Mouse (Mus musculus) midbrain, embryonic 12.5 days (tissue): ENCODE data around the gene Adamts18. TPM values are rescaled to one million over a fixed set of nuclear protein-coding genes. Genes with fewer than 3 reads are reported as not detected.
"Not testable (repeated sequence)": the region's sequence is repeated elsewhere in the genome, so short reads cannot be mapped to it uniquely, and the experiment has no call there.

ENCODE experiments used
- ATAC-seq: fragments of 200-750 bp; cut with Nextera tagmentation; 2 replicates; pipeline ENCODE4 v1.8.0; 2017; ENCODE audit warnings: low read depth, moderate TSS enrichment, moderate library complexity; ENCODE audit not compliant: low FRiP score
- H3K27ac ChIP-seq: fragments of 300-500 bp; sonication (generic); replicated peaks from 2 replicates; pipeline ENCODE4 v1.5.1; 2016; ENCODE audit warnings: mild to moderate bottlenecking
- H3K27me3 ChIP-seq: fragments of 300-500 bp; sonication (generic); 2 replicates; pipeline ENCODE4 v1.6.1; 2016; ENCODE audit warnings: mild to moderate bottlenecking
- H3K36me3 ChIP-seq: fragments of 300-500 bp; sonication (generic); 2 replicates; pipeline ENCODE4 v1.6.1; 2016
- H3K4me1 ChIP-seq: fragments of 300-500 bp; sonication (generic); 2 replicates; pipeline ENCODE4 v1.6.1; 2016
- H3K4me2 ChIP-seq: fragments of 300-500 bp; sonication (generic); replicated peaks from 2 replicates; pipeline ENCODE4 v1.6.1; 2016; ENCODE audit warnings: mild to moderate bottlenecking, moderate library complexity
- H3K4me3 ChIP-seq: fragments of 300-500 bp; sonication (generic); 2 replicates; pipeline ENCODE4 v1.5.1; 2016; ENCODE audit warnings: mild to moderate bottlenecking
- H3K9ac ChIP-seq: fragments of 300-500 bp; sonication (generic); replicated peaks from 2 replicates; pipeline ENCODE4 v1.6.1; 2016; ENCODE audit warnings: mild to moderate bottlenecking, moderate library complexity
- H3K9me3 ChIP-seq: fragments of 300-500 bp; sonication (generic); 2 replicates; pipeline ENCODE4 v1.6.1; 2016; ENCODE audit warnings: mild to moderate bottlenecking
- WGBS: fragments of 180-500 bp; shearing (Covaris S2); methylation state at CpG from one replicate; pipeline ENCODE4 v1.1.7; 2016; 5-methylcytosine and 5-hydroxymethylcytosine counted together
- polyA plus RNA-seq: library from polyadenylated mRNA; unstranded; fragments of >200 nt; fragmentation: Nextera tagmentation; extraction: Ambion mirVana; gene quantifications from 2 replicates; pipeline ENCODE4 v1.2.1, GENCODE M21; 2016

Adamts18 gene
- polyA plus RNA-seq, 1 experiment from 2014 or later: 1.1 TPM

DNA sequence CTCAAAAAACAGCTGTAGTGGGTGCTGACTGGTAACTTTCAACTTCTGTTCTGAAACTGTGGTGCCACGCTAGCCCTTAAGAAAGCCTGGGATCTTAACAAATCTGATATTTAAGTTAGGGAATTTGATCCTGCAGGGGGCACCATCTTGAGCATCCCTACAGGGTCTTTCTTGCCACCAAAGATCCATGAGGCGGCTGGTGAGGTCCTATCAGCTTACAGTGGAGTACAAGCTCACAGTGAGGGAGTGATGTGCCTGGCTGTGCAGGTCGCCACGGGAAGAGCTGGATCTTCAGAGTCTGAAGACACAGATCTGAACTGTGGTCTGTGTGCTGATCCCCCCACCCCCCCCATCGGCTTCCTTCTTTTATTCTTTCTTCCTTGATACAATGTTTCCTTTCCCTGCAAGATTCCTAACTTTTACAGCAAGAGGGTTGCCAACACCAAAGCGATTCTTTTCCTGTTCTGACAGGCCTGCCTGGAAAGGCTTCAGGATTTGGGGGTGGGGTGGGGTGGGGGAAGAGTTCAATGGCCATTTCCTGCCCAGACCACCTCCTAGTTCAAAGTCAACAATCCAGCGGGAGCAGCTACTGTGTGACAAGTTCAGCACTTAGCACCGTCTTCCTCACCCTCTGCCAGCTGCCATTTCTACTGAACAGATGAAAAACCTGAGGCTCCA is 11.5 kb downstream of the Adamts18 start:
- H3K27ac ChIP-seq: no peak overlapping the region
- peaks cover 14% of the 10 kb centered on the region; the same call in 1 of the 2 replicates for H3K4me1 ChIP-seq
- no peaks in the 10 kb centered on the region for H3K9me3 ChIP-seq
- H3K4me2 ChIP-seq: no peak overlapping the region
- no peak overlapping the region for H3K9ac ChIP-seq
- H3K27me3 ChIP-seq: no peaks in the 10 kb centered on the region
- WGBS: 65% methylated on average over 8 of the region's 8 CpGs
- no peaks in the 10 kb centered on the region for H3K36me3 ChIP-seq
- ATAC-seq: no peak
- H3K4me3 ChIP-seq: no peak overlapping the region

DNA sequence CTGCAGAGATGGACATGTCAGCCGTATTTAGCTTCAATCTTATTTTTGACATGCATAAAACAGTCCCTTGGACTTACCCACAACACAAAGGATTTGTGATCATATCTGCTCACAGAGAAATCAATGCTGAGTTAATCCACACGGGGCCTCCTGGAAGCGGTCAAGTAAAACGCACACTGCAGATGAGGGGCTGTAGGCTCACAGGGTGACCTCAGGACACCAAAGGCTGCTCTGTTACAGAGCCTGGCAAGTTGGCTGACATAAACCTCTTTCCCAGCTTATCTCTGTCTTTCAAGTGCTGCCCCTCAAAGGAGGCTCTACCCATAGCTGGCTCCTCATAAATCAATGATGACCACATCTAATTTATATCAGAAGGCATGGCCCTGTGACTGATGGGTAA is 14.9 kb downstream of the Adamts18 start:
- peak; percentile 30; the same call in 1 of the 2 replicates for ATAC-seq
- H3K27me3 ChIP-seq: no peaks in the 10 kb centered on the region
- WGBS: 38% methylated on average over 4 of the region's 4 CpGs
- H3K9ac ChIP-seq: no peak overlapping the region
- H3K9me3 ChIP-seq: no peaks in the 10 kb centered on the region
- H3K4me1 ChIP-seq: peaks cover 14% of the 10 kb centered on the region; the same call in 1 of the 2 replicates
- H3K36me3 ChIP-seq: no peaks in the 10 kb centered on the region
- H3K27ac ChIP-seq: no peak overlapping the region
- no peak overlapping the region for H3K4me3 ChIP-seq
- no peak overlapping the region for H3K4me2 ChIP-seq

DNA sequence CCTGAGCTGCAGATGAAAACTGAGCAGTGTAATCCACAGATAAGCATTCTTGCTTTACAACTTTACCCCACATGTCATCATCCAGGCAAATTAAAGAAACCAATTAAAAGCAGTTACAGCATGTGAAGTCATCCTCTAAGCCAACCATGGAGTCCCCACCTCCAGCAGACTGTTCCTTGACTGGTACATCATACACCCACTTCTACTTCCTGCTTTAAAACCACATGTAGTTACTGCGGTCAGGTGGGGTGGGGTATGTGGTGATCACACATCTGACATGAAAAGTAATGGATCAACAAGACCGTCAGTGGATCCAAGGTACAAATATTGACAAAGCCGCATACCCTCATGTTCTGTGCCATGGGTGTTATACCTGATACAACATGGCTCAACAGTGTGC is 21.3 kb downstream of the Adamts18 start:
- Histone ChIP-seq H3K4me2 (no peak overlapping the region), H3K27ac (no peak overlapping the region), H3K4me1 (no peaks in the 10 kb centered on the region), H3K9me3 (no peaks in the 10 kb centered on the region), H3K9ac (no peak overlapping the region), H3K4me3 (no peak overlapping the region), H3K27me3 (no peaks in the 10 kb centered on the region), H3K36me3 (no peaks in the 10 kb centered on the region)
- 94% methylated on average over 3 of the region's 3 CpGs for WGBS
- no peak for ATAC-seq

DNA sequence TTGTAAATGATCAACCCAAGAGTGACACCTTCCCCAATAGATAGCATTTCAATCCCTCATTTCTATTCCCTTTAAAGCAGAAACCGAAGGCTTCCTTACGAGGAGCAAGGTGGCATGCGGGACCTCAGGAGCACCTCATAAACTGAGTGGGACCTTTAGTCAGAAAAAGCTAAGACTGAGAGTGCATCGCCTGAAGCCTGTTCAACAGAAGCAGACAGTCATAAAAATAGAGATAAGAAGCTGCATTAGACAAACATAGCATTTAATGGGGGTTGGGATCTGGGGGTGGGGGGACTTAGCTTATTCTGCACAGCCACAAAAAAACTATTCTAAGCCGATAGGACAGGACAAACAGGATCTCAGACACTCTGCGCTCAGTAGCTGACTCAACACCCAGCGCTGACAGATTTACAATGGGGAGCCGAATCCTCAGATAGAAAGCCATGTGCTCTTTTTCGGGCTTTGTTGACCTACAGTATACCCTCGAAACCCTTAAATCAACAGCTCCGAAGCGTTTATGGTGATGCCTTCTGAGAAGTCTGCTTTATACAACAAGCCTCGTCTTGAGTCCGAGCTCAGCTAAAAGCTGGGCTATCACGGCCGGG is 27.5 kb downstream of the Adamts18 start:
- 90% methylated on average over 16 of the region's 16 CpGs for WGBS
- no peak for ATAC-seq
- Histone ChIP-seq H3K4me3 (no peak overlapping the region), H3K27ac (no peak overlapping the region), H3K4me1 (no peaks in the 10 kb centered on the region), H3K36me3 (no peaks in the 10 kb centered on the region), H3K4me2 (no peak overlapping the region), H3K27me3 (no peaks in the 10 kb centered on the region), H3K9ac (no peak overlapping the region), H3K9me3 (no peaks in the 10 kb centered on the region)

DNA sequence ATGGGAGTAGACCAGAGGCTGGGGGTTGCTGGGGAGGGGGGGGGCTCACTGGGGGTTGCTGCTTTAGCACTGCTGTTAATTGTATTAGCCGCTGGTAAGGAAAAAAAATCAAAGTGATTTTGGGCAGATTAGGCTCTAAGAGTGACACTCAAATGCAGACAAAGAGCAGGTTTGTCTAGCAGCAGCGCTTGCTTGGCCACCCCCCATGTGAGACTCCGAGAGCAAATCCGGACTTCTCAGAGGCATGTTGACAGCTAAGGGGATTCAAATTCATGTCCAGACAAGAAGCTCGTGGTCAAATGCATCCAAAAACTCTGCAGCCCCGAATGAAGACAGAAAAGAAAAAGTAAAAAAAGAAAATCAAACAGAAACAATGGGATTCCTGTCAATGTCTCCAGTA is 34.6 kb downstream of the Adamts18 start:
- peaks cover 2% of the 10 kb centered on the region; the same call in 1 of the 2 replicates for H3K4me1 ChIP-seq

DNA sequence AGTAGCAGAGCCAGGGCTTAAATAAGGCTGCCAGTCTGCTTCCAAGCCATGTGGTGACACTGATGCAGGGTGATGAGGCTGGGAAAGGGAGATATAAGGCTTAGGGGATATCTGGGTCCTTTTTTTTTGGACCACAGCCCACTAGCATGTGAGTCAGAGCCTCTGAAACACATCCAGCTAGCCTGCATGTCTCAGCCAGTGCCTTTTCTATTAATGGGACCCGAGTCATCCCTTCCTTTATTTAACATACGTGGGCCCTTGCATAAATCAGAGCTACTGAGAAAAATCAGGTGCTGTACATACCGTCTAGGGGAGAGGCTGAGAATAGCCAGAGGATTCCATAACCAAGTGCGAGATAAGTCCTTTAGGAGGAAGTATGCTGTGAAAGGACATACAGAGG is 37.0 kb downstream of the Adamts18 start:
- Histone ChIP-seq H3K9ac (no peak overlapping the region), H3K4me1 (peaks cover 2% of the 10 kb centered on the region; the same call in 1 of the 2 replicates), H3K27ac (no peak overlapping the region), H3K36me3 (no peaks in the 10 kb centered on the region), H3K4me3 (no peak overlapping the region), H3K9me3 (peaks cover 3% of the 10 kb centered on the region; the same call in 1 of the 2 replicates), H3K27me3 (no peaks in the 10 kb centered on the region), H3K4me2 (no peak overlapping the region)
- ATAC-seq: no peak
- 83% methylated on average over 4 of the region's 4 CpGs for WGBS

More for the DNA sequence above, 34.6 kb downstream of the Adamts18 start:
- H3K4me2 ChIP-seq: no peak overlapping the region
- 34% methylated on average over 6 of the region's 6 CpGs for WGBS
- H3K4me3 ChIP-seq: no peak overlapping the region
- ATAC-seq: no peak
- H3K9me3 ChIP-seq: peaks cover 3% of the 10 kb centered on the region; the same call in 1 of the 2 replicates
- no peaks in the 10 kb centered on the region for H3K36me3 ChIP-seq
- no peak overlapping the region for H3K27ac ChIP-seq
- no peak overlapping the region for H3K9ac ChIP-seq
- no peaks in the 10 kb centered on the region for H3K27me3 ChIP-seq

DNA sequence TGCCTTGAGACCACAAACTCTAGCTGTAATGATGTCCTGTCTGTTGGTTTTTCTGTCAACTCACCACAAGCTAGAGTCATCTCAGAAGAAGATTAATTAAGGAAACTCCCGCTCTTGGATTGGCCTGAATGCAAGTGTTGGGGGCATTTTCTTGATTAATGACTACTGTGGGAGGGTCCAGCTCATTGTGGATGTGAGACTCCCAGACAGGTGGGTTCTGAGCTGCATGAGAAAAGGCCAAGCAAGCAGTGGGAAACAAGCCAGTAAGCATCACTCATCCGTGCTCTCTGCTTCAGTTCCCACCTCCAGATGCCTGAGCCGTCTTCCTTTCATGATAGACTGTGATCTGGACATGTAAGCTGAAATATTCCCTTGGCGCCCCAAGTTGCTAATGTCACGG is 38.6 kb downstream of the Adamts18 start:
- no peak overlapping the region for H3K4me2 ChIP-seq
- no peaks in the 10 kb centered on the region for H3K27me3 ChIP-seq
- no peaks in the 10 kb centered on the region for H3K36me3 ChIP-seq
- H3K4me1 ChIP-seq: peaks cover 2% of the 10 kb centered on the region; the same call in 1 of the 2 replicates
- ATAC-seq: no peak
- WGBS: 89% methylated on average over 5 of the region's 5 CpGs
- H3K9me3 ChIP-seq: peaks cover 3% of the 10 kb centered on the region; the same call in 1 of the 2 replicates
- H3K4me3 ChIP-seq: no peak overlapping the region
- H3K27ac ChIP-seq: no peak overlapping the region
- no peak overlapping the region for H3K9ac ChIP-seq

DNA sequence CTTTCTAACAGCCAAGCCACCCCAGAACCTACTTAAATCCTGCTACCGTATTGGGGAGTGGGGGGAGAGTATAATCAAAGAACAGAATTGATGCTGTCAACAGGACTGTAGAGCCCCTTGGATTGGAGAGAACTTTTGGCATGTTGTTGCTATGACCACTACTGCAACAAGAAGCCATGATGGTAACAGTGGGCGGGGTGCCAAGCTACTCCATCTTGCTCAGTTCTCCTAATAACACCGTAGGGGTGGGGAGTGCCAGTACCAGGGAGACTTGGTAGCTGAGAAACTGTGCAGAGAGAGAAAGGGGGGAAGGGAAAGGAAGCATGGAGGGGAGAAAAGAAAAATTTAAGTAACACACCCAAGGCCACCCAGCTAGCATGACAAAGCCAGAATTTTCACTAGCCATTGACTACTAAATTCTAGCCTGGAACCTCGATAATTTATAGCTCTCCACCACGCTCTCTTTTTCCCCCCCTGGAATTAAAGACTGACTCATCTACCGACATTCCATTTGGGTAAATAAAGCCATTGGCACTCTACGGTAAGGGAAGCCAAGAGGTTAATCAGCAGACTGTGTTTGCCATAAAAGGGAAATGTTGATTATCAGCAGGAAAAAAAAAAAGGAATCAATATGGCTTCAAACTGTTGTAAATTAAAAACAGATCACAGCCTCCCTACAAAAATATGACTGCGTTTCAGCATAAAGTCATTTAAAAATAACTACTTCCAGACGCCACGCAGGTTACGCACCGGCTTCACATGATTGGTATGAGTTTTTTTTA is 44.5 kb downstream of the Adamts18 start:
- Histone ChIP-seq H3K27ac (no peak overlapping the region), H3K4me3 (no peak overlapping the region), H3K4me1 (no peaks in the 10 kb centered on the region), H3K36me3 (no peaks in the 10 kb centered on the region), H3K9ac (no peak overlapping the region), H3K9me3 (no peaks in the 10 kb centered on the region), H3K4me2 (no peak overlapping the region), H3K27me3 (no peaks in the 10 kb centered on the region)
- 80% methylated on average over 12 of the region's 12 CpGs for WGBS
- ATAC-seq: no peak

DNA sequence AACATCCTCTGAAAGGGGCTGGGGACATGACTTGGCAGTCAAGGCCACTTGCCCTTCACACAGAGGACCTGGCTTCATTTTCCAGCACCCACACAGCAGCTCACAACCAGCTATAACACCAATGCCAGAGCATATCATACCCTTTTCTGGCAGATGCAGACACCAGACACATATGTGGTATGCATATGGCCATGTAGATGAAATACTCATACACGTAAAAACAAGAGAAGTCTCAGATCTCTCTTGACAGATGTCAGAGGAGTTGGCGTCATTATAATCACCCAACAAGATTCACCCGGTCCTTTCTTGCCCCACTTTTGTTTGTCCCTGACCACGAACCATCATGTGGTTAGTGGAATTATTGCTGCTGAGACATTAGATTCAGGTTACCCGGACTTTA is 47.0 kb downstream of the Adamts18 start:
- no peaks in the 10 kb centered on the region for H3K27me3 ChIP-seq
- no peaks in the 10 kb centered on the region for H3K9me3 ChIP-seq
- no peak overlapping the region for H3K4me3 ChIP-seq
- no peaks in the 10 kb centered on the region for H3K4me1 ChIP-seq
- 55% methylated on average over 5 of the region's 5 CpGs for WGBS
- no peak overlapping the region for H3K4me2 ChIP-seq
- no peak for ATAC-seq
- H3K36me3 ChIP-seq: no peaks in the 10 kb centered on the region
- no peak overlapping the region for H3K9ac ChIP-seq
- H3K27ac ChIP-seq: no peak overlapping the region

DNA sequence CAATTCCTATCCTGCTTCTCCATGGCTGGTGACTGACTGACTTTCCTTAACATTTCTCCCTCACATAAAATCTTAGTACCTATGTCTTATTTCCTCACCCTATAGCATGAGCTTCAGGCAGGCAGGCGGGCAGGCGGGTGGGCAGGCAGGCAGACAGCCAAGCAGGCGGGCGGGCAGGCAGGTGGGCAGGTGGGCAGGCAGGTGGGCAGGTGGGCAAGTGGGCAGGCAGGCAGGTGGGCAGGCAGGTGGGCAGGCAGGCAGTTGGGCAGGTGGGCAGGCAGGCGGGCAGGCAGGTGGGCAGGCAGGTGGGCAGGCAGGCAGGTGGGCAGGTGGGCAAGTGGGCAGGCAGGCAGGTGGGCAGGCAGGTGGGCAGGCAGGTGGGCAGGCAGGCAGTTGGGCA is 48.0 kb downstream of the Adamts18 start:
- not testable (repeated sequence) for H3K9ac ChIP-seq, H3K4me3 ChIP-seq, H3K27ac ChIP-seq, H3K4me1 ChIP-seq, H3K27me3 ChIP-seq, H3K9me3 ChIP-seq, H3K36me3 ChIP-seq, H3K4me2 ChIP-seq, ATAC-seq
- no CpG with 5 or more reads among the region's 5 CpGs for WGBS

DNA sequence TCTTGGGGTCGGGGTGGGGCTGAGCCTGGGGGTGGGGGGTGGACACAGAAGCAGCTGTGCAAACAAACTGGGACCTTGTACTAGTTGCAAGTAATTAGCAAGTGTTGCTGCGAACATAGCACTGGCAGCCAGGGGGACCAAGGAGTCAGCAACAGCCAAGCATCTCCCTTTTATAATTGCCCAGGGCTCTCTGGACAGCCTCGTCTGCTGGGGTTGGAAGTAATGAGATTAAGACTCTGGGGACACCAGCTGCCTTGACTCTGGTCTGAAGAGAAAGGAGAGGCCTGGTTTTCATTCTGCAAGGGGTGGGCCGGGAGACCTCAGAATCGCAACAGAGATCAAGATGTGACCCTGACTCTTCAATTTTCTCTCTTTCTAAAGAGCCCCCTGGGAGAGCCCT is 49.0 kb downstream of the Adamts18 start:
- Histone ChIP-seq H3K9ac (no peak overlapping the region), H3K4me2 (no peak overlapping the region), H3K36me3 (no peaks in the 10 kb centered on the region), H3K27ac (no peak overlapping the region), H3K27me3 (no peaks in the 10 kb centered on the region), H3K4me1 (no peaks in the 10 kb centered on the region), H3K9me3 (no peaks in the 10 kb centered on the region), H3K4me3 (no peak overlapping the region)
- WGBS: no CpG with 5 or more reads among the region's 5 CpGs
- ATAC-seq: no peak

DNA sequence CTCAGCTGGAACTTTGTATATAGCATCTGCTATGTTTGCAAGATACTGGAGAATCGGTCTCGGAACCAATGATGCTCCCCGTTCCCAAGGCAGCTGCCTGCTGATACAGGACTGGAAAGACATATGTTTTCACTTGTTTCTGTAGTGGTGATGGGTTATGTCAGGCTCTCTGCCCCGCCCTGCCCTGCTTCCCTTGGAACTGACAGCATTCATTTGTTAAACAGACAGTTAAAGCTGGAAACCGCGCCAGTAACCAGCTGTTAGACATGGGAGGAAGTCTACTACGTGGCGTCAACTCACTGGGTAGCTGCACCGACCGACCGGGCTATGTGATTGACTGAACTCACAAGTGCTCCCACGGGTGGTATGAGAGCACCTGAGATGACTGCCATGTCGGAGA is 56.7 kb downstream of the Adamts18 start:
- Histone ChIP-seq H3K27me3 (no peaks in the 10 kb centered on the region), H3K4me3 (no peak overlapping the region), H3K4me2 (no peak overlapping the region), H3K9ac (no peak overlapping the region), H3K9me3 (no peaks in the 10 kb centered on the region), H3K27ac (no peak overlapping the region), H3K36me3 (no peaks in the 10 kb centered on the region), H3K4me1 (no peaks in the 10 kb centered on the region)
- no peak for ATAC-seq
- WGBS: no CpG with 5 or more reads among the region's 13 CpGs
